Mouse (Mus musculus) lung, adult 2 months (tissue): Measurements from ENCODE around the gene Tatdn3.

Experiments
- CTCF ChIP-seq: fragments of 200-500 bp; IDR thresholded peaks from 2 replicates; pipeline ENCODE4 v1.5.1; 2011; ENCODE audit warnings: mild to moderate bottlenecking, low read length, control low read depth; ENCODE audit not compliant: insufficient read depth
- POLR2A ChIP-seq: fragments of 200-500 bp; IDR thresholded peaks from 2 replicates; pipeline ENCODE4 v1.6.1; 2011; ENCODE audit warnings: low read depth, mild to moderate bottlenecking, control low read depth, low read length, borderline replicate concordance; ENCODE audit errors: extremely low read depth

DNA sequence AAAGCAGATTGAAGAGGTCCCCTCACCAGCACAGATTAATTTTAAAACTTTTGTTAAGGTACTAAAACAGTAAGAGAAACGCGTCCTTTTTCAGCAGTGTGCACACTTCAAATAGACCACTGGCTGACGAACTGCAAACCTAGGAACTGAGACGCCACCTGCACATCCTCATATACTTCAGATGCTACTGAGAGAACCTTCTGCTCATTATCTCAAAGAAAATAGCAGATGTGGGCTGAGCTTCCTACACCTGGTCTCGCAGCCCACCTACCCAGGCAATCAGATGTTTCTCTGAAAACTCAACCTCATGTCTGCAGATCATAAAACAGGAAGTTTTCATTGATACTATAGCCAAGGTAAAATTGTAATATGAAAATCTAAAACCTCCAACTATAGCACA is 42.9 kb downstream of the Tatdn3 start:
- no peak for TF ChIP-seq POLR2A
- TF ChIP-seq CTCF: no peak
